Mouse (Mus musculus): ENCODE results near the gene Sco1. TPM values are rescaled to one million over a fixed set of nuclear protein-coding genes. Genes with fewer than 3 reads are reported as not detected.

The Sco1 gene
- total and polyA plus RNA-seq, 3 experiments = 14.1 to 32.9 TPM; not detected in 1

DNA sequence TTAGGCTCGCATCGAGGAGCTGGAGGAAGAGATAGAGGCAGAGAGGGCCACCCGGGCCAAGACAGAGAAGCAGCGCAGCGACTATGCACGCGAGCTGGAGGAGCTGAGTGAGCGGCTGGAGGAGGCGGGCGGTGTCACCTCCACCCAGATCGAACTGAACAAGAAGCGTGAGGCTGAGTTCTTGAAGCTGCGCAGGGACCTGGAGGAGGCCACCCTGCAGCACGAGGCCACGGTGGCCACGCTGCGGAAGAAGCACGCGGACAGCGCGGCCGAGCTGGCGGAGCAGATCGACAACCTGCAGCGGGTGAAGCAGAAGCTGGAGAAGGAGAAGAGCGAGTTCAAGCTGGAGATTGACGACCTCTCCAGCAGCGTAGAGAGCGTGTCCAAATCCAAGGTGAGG lies 42.0 kb downstream of the Sco1 start:
- Histone ChIP-seq H3K79me2 (ENCODE audit: control insufficient read depth, insufficient read depth, low read length, poor library complexity) (no peaks in the 10 kb centered on the region), H3K9me3 (replicated peaks; ENCODE audit: insufficient read depth, low read length) (no peaks in the 10 kb centered on the region), H3K4me1 (ENCODE audit: control insufficient read depth in 1 of 2, insufficient read depth in 2 of 2, low read length in 2 of 2) (no peaks in the 10 kb centered on the region), H3K27me3 (ENCODE audit: control insufficient read depth in 1 of 2, insufficient read depth in 2 of 2, low read length in 2 of 2) (no peaks in the 10 kb centered on the region), H3K27ac (ENCODE audit: control insufficient read depth, low read depth, low read length) (no peak overlapping the region), H3K4me3 (ENCODE audit: control insufficient read depth in 1 of 2, insufficient read depth in 1 of 2, low read depth in 2 of 2, low read length in 2 of 2) (no peak overlapping the region), H3K9ac (ENCODE audit: control insufficient read depth, low read depth, low read length, poor library complexity, severe bottlenecking) (no peak overlapping the region), H3K36me3 (ENCODE audit: control insufficient read depth in 1 of 2, insufficient read depth in 2 of 2, low read length in 2 of 2) (no peaks in the 10 kb centered on the region)
- TF ChIP-seq ZC3H11A (IDR thresholded peaks at IDR 0.05; ENCODE audit: low read depth, low read length) = no peak
- no peak for TF ChIP-seq BHLHE40 (IDR thresholded peaks at IDR 0.05; ENCODE audit: borderline replicate concordance, low read depth, low read length)
- no peak for TF ChIP-seq MYB (IDR thresholded peaks at IDR 0.05; ENCODE audit: low read depth, low read length)
- TF ChIP-seq GABPA (IDR thresholded peaks at IDR 0.05; ENCODE audit: low read depth, low read length) = no peak
- no peak for TF ChIP-seq ELF1 (IDR thresholded peaks at IDR 0.05; ENCODE audit: low read depth, low read length)
- no peak for TF ChIP-seq ZNF384 (IDR thresholded peaks at IDR 0.05; ENCODE audit: low read depth, low read length)
- no peak for TF ChIP-seq POLR2A (IDR thresholded peaks at IDR 0.05; ENCODE audit: control insufficient read depth in 1 of 2, insufficient read depth in 1 of 2, low read depth in 1 of 2, low read length in 2 of 2, poor library complexity in 1 of 2)
- no peak for TF ChIP-seq NRF1 (IDR thresholded peaks at IDR 0.05; ENCODE audit: insufficient read depth, low read depth, low read length, poor library complexity, severe bottlenecking)
- no peak for TF ChIP-seq MEF2A (IDR thresholded peaks at IDR 0.05; ENCODE audit: extremely low read depth, insufficient replicate concordance, low read depth, low read length, poor library complexity, severe bottlenecking)
- TF ChIP-seq MAZ (IDR thresholded peaks at IDR 0.05; ENCODE audit: low read depth, low read length) = no peak
- no peak for TF ChIP-seq ZMIZ1 (IDR thresholded peaks at IDR 0.05; ENCODE audit: low read depth, low read length)
- TF ChIP-seq ZKSCAN1 (IDR thresholded peaks at IDR 0.05; ENCODE audit: low read depth, low read length) = no peak
- TF ChIP-seq TCF12 (IDR thresholded peaks at IDR 0.05; ENCODE audit: low read depth, low read length) = no peak
- TF ChIP-seq USF1 (IDR thresholded peaks at IDR 0.05; ENCODE audit: low read depth, low read length) = no peak
- TF ChIP-seq RCOR1 (IDR thresholded peaks at IDR 0.05; ENCODE audit: low read depth, low read length) = no peak
- TF ChIP-seq POLR2AphosphoS2 (IDR thresholded peaks at IDR 0.05; ENCODE audit: low read length) = no peak
- TF ChIP-seq CTCF (IDR thresholded peaks at IDR 0.05 in 2 of 3, conservative IDR thresholded peaks at IDR 0.05 in 1 of 3; ENCODE audit: control insufficient read depth in 1 of 3, insufficient read depth in 1 of 3, low read depth in 2 of 3, low read length in 3 of 3, poor library complexity in 1 of 3, severe bottlenecking in 1 of 3) = no peak
- TF ChIP-seq SMC3 (IDR thresholded peaks at IDR 0.05; ENCODE audit: low read depth, low read length) = no peak
- no peak for DNase-seq (ENCODE audit: low read depth, low spot score)

DNA sequence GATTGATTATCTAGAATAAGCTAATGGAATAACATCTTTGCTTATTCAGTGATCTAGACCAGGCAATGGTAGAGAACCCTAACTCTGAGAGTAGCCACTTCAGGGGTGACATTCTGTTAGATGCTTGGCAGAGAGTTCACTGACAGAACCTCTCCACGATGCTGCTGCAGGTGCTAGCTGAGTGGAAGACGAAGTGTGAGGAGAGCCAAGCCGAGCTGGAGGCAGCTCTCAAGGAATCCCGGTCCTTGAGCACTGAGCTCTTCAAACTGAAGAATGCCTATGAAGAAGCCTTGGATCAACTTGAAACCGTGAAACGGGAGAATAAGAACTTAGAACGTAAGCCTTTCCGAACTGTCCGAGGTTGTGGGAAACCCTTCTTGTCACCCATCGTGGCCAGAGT lies 45.2 kb downstream of the Sco1 start:
- no peak for DNase-seq (ENCODE audit: low read depth, low spot score)
- Histone ChIP-seq H3K4me3 (ENCODE audit: control insufficient read depth in 1 of 2, insufficient read depth in 1 of 2, low read depth in 2 of 2, low read length in 2 of 2) (no peak overlapping the region), H3K9ac (ENCODE audit: control insufficient read depth, low read depth, low read length, poor library complexity, severe bottlenecking) (no peak overlapping the region), H3K79me2 (ENCODE audit: control insufficient read depth, insufficient read depth, low read length, poor library complexity) (no peaks in the 10 kb centered on the region), H3K9me3 (replicated peaks; ENCODE audit: insufficient read depth, low read length) (no peaks in the 10 kb centered on the region), H3K27ac (ENCODE audit: control insufficient read depth, low read depth, low read length) (no peak overlapping the region), H3K36me3 (ENCODE audit: control insufficient read depth in 1 of 2, insufficient read depth in 2 of 2, low read length in 2 of 2) (no peaks in the 10 kb centered on the region), H3K27me3 (ENCODE audit: control insufficient read depth in 1 of 2, insufficient read depth in 2 of 2, low read length in 2 of 2) (no peaks in the 10 kb centered on the region), H3K4me1 (ENCODE audit: control insufficient read depth in 1 of 2, insufficient read depth in 2 of 2, low read length in 2 of 2) (no peaks in the 10 kb centered on the region)
- TF ChIP-seq UBTF (IDR thresholded peaks at IDR 0.05; ENCODE audit: borderline replicate concordance, insufficient read depth, low read depth, low read length) (no peak), GABPA (IDR thresholded peaks at IDR 0.05; ENCODE audit: low read depth, low read length) (no peak), ZKSCAN1 (IDR thresholded peaks at IDR 0.05; ENCODE audit: low read depth, low read length) (no peak), CTCF (IDR thresholded peaks at IDR 0.05 in 2 of 3, conservative IDR thresholded peaks at IDR 0.05 in 1 of 3; ENCODE audit: control insufficient read depth in 1 of 3, insufficient read depth in 1 of 3, low read depth in 2 of 3, low read length in 3 of 3, poor library complexity in 1 of 3, severe bottlenecking in 1 of 3) (no peak), ZC3H11A (IDR thresholded peaks at IDR 0.05; ENCODE audit: low read depth, low read length) (no peak), POLR2A (IDR thresholded peaks at IDR 0.05; ENCODE audit: control insufficient read depth in 1 of 2, insufficient read depth in 1 of 2, low read depth in 1 of 2, low read length in 2 of 2, poor library complexity in 1 of 2) (no peak), E2F4 (IDR thresholded peaks at IDR 0.05; ENCODE audit: borderline replicate concordance, low read depth, low read length) (no peak), TAL1 (IDR thresholded peaks at IDR 0.05; ENCODE audit: low read length) (no peak), NELFE (IDR thresholded peaks at IDR 0.05; ENCODE audit: low read depth, low read length) (no peak), CHD2 (IDR thresholded peaks at IDR 0.05; ENCODE audit: low read length) (no peak), NRF1 (IDR thresholded peaks at IDR 0.05; ENCODE audit: insufficient read depth, low read depth, low read length, poor library complexity, severe bottlenecking) (no peak), MAFK (IDR thresholded peaks at IDR 0.05; ENCODE audit: borderline replicate concordance, low read depth, low read length) (no peak)

All from MEL (cell line).